Mouse (Mus musculus): ENCODE results near the gene Cox10. TPM values are rescaled to one million over a fixed set of nuclear protein-coding genes. Genes with fewer than 3 reads are reported as not detected.
A peak's percentile ranks its signal among the peaks of the same experiment; 100 is the strongest.

The Cox10 gene
- total RNA-seq, 2 experiments from 2014 or later = 32.2 to 38.3 TPM

DNA sequence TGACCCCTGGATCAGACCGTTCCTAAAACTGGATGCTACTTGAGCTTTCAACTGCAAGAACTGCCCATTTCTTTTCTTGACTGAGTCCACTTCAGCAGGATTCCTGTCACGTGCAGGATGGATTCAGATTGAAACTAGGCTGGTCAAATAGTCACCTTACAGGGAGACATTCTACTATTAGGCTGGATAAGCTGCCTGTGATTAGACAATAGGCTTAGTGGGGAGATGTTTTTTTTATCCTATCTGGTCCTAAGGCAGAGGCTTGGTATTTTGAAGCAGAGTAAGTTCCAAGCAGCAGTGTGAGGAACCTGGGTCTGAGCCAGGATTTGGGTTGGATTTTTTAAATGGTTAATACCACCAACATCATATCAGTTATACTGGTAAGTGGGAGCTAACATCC lies 125.4 kb downstream of the Cox10 start:
- DNase-seq = no peak

DNA sequence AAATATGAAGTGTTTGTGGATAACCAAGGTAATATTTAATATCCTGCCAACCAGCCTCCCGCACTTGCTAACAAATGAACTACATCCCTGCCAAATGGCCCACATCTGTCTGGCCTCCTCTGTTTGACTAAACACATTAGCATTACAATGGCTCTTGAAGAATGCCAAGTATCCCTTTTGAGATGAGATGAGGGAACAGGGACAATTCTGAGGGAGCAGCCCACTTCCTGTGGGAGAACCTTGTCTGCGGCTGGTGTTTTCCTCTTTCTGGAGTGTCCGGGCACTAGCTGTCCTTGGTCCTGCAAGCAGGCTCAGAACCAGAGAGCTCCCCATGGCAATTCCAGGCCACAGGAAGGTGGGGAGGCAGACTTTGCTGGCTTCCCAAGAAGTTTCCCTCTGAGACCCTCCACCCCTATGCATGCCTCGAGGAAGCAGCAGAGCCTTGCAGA lies 126.5 kb downstream of the Cox10 start:
- DNase-seq = no peak

DNA sequence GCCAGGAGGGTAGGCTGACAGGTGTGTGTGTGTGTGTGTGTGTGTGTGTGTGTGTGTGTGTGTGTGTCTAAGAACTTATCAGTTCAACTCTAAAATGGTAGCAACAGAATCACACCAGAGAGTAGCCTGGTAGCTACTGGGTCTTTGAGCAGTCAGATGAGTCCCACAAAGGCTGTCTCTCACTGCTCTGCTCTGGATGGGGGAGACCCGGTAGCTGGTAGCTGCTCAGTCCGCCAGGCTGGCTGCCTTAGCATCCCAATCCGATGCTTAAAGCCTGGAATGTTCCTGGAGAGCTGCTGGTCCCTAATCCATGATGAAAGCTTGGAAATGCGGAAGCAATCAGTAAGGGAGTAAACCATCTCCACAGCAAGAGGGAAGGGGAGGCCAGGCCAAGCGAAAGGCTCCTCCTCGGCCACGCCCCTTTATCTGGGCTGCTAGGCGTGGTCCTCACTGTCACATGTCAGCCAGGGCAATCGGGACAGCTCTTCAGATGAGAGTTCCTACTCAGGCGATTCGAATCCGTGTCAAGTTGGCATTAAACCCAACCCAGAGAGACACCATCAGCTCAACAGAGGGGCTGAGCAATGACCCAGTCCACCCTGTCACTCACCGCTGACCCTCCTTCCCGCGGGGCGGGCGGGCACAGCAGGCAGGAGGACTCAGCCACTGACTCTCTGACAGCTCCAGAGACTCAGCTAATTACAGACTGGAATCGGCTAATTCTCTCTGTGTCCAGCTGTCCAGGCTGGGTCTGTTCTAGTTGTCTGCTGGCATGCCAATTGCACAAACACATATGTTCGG lies 127.2 kb downstream of the Cox10 start:
- peak; percentile 49 for DNase-seq

DNA sequence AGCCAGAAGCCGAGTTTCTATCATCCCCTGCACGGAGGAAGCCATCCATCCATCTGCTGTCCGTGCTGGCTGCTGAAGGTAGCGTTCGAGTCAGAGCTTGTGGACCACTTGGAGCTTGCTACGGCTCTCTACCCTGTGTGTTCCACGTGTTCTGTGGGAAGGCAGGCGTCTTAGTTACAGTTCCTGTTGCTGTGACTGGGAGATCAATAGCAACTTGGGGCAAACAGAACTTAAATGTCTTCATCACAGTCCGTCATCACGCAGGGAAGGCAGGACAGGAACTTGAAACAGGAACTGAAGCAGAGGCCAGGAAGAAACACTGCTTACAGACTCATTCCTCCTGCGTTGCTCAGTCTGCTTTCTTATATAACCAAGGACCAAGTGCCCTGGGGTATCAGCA lies 130.9 kb downstream of the Cox10 start:
- no peak for DNase-seq

DNA sequence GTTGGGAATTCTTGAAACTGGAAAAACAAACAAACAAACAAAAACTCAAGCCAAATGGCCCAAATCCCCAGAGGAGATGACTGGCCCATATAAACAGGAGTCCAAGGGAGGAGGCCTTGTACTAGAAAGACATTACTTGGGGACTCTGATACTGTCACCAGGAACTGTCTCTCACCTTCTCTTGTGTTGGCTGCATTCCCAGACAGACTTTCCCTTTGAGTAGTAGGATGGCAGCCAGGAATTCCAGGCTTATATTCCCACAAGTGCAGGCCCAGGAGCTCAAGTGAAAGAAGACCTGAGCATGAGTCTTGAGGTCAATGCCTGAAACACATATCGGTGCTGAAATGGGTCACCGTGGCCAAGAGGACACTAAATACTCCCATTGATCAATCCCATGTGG lies 132.2 kb downstream of the Cox10 start:
- no peak for DNase-seq

DNA sequence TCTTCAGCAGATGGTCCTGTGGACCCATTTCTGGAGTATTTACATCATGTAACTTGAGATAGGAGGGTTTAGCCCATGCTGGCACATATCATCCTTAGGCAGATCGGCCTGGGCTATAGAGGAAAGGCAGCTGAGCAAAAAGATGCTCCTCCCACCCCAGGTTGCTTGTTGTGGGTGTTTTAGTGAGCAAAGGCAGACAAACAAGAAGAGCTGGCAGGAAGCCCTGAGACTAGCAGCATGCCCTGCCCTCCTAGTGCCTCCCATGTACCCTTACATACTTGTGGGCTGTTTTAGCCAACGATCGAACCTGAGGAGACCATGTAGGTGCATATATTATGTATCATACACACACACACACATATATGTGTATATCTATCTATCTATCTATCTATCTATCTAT lies 135.3 kb downstream of the Cox10 start:
- no peak for DNase-seq

DNA sequence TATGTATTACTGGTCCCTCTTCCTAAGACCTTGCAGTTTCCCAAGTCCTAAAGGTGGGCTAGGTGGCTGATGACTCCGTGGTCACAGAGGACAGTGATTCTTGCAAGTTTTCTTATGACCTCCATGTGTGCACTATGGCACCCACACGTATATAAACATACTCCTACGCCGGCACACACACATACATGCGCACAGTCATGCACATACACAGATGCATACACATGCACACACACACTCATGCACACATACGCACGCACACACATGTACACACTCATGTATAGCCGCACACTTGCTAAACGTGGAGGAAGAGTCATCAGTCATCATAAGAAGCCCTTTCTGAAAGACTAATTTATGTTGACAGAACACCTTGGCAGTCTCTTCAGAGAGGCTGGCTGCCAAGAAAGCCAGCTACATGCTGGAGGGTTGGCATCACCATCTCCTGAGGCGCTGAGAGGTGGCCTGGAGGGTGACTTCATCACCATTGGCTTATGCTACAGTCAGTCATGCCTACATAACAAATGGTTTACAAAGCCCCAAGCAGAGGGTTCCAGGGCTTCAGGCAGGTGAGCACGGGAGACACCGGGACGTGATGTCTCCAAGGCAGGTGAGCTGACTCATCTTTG lies 135.9 kb downstream of the Cox10 start:
- no peak for DNase-seq

DNA sequence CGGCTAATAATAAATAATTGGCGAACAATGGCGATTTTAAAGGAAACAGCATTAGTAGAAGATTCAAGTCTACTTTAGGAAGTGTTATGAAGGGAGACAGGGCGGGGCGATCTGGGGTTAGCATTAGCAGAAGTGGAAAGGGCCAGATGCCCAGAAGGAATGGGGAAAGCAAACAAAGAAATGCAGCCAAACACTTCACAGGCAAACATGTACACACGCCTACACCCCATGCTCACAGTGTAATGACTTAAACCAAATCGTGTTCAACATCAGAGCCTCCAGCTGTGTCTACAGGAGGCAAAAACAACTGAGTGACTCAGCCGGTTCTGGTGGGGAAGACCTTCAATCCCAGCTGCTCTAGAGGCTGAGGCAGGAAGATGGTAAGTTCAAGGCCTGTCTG lies 137.1 kb downstream of the Cox10 start:
- no peak for DNase-seq

DNA sequence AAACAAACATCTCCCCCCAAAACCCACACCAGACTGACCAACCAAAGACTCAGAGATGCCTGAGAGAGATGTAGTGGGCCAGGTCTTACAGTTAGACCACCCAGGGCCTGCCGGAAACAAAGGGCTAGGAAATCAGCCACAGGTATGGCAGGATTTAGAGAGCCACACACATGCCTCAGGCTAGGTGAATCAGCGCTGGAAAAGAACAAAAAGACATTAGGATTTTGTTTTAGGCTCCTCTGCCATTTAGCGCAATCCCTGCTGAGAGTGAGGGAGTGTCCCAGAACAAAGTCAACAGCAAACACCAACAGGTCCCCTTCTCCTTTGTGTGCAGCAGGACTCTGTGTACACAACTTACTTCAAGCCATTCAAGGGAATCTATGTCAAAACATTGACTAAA lies 142.6 kb downstream of the Cox10 start:
- no peak for DNase-seq

DNA sequence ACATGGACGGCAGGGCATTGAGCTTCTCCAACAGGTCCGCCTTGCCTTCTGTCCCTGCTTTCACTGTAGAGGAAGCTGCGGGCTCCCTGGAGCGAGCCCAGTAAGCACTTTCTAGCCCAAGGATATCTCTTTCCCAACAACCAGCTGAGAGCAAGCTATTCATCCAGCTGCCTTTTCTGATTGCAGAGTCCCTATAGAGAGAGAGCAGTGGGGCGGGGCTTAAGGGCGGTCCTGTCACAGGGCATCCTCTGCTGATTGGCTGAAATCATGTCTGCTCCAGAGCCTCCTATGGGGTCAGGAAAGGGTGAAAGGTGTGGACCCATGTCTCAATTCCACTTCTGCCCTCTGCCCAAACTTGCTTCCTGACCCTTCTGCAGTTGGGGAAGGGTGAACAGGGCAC lies 152.4 kb downstream of the Cox10 start:
- no peak for DNase-seq

DNA sequence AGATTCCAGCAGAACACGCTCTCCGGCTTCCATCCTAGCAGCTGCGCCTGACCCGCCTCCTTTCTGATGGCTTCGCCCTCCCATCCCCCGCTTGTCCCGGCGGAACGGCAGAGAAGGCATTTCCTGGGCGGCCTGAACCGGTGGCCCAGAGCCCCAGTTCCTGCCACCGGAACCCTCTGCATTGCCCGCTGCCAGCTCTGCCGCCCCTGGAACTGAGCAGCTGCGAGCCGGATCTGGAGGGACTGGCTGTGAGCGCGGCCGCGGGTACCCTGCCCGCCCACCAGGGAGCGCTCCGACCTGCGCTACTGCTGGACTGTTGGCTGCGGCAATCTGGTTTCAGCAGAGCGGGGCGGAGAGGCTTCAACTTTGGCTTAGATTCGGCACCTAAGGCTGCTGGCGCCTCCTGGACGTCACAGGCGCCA lies 154.1 kb downstream of the Cox10 start:
- peak; percentile 91 for DNase-seq

DNA sequence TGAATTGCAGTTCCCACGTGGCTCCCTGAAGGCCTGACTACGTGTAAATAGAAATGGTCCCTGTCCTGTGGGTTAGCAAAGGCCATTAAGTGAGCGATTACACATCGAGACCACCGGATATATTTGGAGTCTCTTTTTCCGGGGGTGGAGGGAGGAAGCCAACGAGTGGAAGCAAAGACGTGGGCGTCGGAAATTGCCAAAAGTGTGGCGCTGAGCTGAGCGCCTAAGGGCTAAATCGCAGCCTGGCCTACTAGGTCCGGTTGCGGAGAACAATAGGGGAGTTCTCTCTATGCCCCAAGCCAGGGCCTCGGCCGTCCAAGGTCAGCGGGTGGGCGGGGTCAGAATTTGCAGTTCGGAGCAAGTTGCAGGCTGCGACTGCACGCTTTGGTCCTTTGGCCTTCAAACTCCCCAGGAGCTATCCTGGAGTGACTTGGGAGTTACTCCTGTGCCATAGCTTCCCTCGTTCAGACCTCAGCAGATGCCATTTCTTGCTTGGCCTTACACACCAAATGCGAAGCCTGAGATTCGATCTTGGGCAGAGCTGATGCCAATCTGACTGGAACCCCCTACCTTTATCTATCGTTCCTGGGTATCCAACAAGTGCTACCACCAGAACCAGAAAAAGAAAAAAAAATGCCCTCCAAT lies 154.9 kb downstream of the Cox10 start:
- DNase-seq = peak; percentile 41

DNA sequence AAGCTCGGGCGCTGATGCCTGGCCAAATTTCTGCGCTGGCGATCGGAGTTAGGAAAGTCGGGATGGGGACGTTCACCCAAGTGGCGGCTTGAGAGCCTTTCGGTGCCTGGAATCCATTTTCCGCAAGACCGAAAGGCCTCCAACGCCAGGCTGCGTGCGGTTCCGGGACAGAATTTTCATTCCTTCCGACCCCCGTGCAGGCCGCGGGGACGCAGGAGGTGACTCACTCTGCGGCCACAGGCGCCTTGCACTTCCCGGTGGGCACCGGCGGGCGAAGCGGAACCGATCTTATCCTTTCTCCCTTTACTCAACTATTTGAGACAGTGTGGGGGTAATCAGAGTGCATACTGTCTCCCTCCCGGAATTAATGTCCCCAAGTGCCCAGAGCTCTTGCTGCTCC lies 155.9 kb downstream of the Cox10 start:
- DNase-seq = peak; percentile 28

DNA sequence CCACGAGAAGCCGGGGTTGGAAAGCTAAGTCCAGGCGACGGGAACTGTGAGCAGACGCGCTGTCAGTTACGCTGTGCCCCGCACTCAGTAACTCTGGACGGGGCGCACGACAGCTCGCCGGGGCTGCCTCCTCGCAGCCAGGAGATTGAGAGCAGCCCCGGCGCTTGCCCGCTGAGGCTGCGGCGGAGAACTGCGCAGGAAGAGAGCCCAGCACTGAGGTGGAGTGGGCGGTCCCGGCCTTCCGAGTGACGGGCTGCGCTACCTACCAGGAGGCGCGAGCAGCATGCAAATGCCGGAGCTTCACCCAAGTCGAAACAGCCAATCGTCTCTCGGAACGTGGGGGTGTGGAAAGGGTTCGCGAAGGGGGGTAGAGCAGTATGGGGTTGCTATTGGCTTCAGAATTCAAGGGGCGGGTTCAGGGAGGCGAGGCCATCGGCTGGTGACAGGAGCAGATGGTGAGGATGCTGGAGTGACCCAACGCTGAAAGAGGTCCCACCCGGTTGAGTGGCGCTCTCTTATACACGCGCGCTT lies 157.1 kb downstream of the Cox10 start, which contains the start of gene Hs3st3b1:
TSS of gene Hs3st3b1 (minus strand) at position 200 of the 531 bp plus-strand sequence.
- peak; percentile 95 for DNase-seq

DNA sequence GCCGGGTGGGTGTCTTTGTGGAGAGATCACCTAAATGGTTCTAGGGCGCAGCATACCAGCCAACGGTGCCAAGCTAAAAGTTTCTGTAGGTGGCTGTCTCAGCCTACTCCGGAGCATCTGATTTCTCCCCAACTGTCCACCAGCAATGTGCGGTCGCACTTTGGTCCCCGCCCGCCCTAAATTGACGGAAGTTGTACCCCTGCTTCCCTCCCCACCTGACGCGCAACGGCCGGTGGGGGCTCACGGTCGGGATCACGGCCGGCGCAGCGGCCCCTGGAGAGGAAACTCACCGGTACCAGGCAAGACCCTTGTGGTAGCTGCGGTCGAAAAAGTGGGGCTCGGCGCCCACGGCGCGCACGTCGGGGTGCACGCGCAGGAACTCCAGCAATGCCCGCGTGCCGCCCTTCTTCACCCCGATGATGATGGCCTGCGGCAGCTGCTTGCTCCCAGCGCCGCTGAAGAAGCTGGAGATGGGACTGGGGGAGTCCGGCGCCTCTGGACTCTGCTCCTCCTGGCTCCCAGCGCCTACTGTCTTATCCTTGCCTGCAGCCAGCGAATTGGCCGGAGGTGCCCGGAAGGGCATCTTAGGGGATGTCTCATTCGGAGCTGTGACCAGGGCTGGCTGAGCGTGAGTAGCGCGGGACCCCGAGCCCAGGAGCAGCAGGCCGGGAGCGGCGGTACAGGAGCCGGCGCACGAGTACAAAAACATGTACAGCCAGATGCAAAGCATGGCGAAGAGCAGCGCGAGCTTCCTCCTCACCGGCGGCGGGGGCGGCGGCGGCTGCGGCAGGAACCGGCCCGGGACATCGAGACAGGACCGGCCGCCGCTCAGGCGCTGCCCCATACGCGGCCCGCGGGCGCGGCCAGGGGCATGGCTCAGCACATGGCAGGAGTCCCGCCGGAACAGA lies 158.0 kb downstream of the Cox10 start:
- DNase-seq = peak; percentile 24

DNA sequence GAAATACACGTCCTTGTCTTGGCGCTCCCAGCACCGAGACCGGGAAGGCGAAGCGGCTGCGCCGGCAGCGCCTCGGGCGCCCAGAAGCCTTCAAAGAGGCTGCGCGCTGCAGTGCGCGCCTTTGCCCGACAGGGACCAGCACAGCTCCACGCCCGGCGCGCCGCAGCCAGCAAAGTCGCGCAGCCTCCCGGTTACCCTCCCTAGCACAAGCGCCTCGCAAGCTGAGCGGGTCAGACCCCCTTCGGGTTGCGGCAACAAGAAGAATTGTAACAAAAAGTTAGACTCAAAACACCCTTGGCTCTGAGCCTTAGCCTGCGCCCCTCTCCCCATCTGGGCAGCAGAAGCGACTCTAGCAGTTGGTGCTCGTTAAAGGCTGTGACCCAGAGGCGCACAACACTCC lies 158.7 kb downstream of the Cox10 start:
- DNase-seq = peak; percentile 85

DNA sequence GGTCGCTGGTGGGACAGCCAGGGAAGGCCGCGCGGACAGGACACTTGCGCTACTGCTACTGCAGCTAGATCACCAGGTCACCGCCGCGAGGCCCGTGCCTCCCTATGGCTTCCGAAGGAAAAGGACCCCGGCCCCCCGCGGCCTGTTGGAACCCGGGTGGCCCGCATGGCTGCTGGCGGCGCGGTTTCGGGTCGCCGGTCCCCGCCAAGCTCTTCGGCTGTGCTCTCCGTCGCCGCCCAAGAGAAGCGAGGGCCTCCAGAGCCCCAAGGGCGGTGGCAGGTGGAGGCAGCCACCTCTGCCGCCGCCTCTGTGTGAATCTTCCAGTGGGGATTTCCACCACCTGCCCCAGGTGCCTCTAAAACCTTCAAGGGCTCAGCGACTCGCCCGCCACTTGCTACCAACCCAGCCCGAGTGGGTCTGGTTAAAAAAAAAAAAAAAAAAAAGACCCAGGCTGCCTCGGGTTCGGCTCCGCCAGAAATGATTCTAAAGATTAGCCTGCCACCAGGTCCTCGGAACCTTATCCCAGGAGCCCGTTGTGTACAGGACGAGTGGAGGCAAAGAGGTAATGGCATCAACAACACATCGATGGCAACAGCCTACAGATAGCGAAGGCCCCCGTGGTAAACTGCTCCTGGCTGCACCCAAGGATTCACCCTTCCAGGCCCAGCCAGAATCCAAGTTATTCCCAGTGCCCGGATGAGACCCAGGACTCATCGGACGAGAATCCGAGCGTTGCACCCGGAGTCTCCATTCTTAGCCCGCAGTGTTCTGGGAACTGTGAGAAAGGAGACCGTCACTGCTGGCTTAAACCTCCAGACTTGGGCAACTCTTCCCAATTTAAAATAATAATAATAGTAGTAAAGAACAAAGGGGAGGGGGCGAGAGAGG lies 159.8 kb downstream of the Cox10 start:
- peak; percentile 20 for DNase-seq

DNA sequence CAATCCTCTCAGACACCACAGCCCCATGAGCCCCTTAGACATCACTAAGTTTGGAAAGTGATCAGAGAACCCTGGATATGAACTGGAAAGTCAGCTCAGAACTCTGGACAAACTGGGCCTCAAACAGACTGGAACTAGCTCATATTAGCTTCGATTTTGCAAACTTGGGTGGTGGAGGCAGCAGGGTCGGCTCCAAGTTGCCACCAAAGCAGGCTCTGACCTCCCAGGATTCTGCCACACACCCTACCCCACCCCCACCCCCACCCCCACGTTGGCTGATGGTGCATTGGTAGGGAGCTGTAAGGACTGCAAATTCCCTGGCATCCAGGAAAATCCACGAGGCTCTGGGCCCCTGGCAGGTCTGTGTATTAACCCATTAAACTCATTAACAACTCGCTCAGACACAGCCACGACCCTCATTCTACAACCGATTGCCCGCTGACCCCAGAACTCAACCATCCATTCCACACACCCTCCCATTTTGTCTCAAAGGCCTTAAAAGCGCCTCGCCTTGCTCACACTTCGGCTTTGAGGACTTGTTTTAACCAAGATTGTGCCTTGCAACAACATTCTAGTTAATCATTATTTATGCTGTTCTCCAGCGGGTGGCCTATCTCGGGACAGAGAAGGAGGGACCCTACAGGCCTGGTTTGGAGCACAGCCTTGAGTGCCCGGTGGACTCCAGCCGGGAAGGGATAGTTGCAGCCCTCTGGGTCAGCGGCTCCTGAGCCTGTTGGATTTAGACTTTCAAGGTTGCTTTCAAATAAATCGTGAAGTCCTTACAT lies 160.8 kb downstream of the Cox10 start:
- DNase-seq = peak; percentile 24

DNA sequence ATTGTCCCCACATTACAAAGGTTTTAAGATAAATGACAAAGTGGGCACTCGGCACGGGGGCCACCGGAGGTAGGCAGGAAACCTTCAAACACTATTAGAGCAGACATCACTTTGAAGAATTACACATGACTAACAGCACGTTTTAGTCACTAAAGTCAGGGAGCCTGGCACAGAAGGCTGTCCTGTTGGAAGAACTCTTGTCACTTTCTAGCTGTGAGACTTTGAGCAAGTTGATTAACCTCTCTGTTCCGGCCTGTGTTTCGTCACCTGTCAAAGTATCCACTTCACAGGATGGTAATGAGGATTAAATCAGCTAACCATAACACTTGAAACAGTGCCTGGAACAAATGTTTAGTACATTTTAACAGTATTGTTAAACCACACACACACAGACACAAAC lies 161.7 kb downstream of the Cox10 start:
- no peak for DNase-seq

DNA sequence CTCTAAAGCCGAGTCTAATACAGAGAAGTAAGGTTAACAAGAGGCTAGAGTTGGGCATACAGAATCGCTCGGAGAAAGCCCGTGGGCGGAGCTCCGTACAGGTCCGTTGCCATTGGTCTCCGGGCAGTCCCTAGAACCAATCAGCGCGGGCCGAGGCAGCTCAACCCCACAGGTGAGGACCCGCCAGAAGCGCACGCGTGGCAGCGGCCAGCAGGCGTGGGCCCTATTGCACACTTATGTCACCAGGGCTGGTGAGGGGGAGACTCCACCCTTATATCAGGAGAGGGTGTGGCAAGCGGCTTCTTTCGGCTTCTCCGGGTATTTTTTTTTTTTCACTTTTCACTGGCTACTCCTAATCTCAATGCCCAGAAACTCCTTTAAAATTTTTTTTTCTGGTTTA lies 164.9 kb downstream of the Cox10 start:
- peak; percentile 84 for DNase-seq

Measured in adrenal gland, postnatal 10 days (tissue).